Mouse (Mus musculus) CD4-positive naive resting alpha-beta T cell, adult 57 days (primary cell): ENCODE results near the gene AC124108.1. TPM values are rescaled to one million over a fixed set of nuclear protein-coding genes. Genes with fewer than 3 reads are reported as not detected.

Experiments
- total RNA-seq: library from RNA; stranded (reverse); gene quantifications from one replicate; pipeline ENCODE4 v1.2.4, GENCODE M21; 2023

AC124108.1 gene
- not detected for total RNA-seq

GRCm38 (mm10) chr1:132191093-132191785, at the start of gene AC124108.1, which contains the start of gene Lemd1:
Gene AC124108.1, plus strand, starts transcription at chr1:132191457.
Gene Lemd1, plus strand, starts transcription at chr1:132191431.

GRCm38 (mm10) chr1:132229667-132230066, 38.4 kb downstream of the AC124108.1 start, which contains the start of gene Gm10188:
Gene Gm10188, minus strand, starts transcription at chr1:132229767.

Other genes with a start within 250 kb of the AC124108.1 start
- 2.0 TPM for gene Slc45a3, start 228.5 kb upstream of the AC124108.1 start, total RNA-seq
- 337 TPM for gene Elk4, start 183.8 kb upstream of the AC124108.1 start, total RNA-seq
- 0.18 TPM for gene Mfsd4a, start 123.4 kb upstream of the AC124108.1 start, total RNA-seq
- 1.8 TPM for gene Cdk18, start 51.8 kb upstream of the AC124108.1 start, total RNA-seq
- not detected for gene Lemd1, start within 50 bp of the AC124108.1 start, total RNA-seq
- not detected for gene Gm10188, start 38.3 kb downstream of the AC124108.1 start, total RNA-seq
- 0.27 TPM for gene Klhdc8a, start 107.2 kb downstream of the AC124108.1 start, total RNA-seq
- 13.7 TPM for gene Nuak2, start 124.7 kb downstream of the AC124108.1 start, total RNA-seq
- gene Tmcc2, start 199.8 kb downstream of the AC124108.1 start, total RNA-seq, result 0.24 TPM
- 19.0 TPM for gene Dstyk, start 226.1 kb downstream of the AC124108.1 start, total RNA-seq